Mouse (Mus musculus): ENCODE measurements at regions not wholly inside any gene's neighbourhood (a gene's known extent, or its start where the extent isn't known, plus 50 kb on each side); places are given as distances from the start of the nearest gene placed in this dataset.
"Not testable (repeated sequence)": the region's sequence is repeated elsewhere in the genome, so short reads cannot be mapped to it uniquely, and the experiment has no call there.

- DNase-seq, result not testable (repeated sequence)
Observed at GRCm38 (mm10) chr5:76081379-76081778, 58.7 kb upstream of the Srd5a3 start.

- no peak for DNase-seq
Observed at GRCm38 (mm10) chr5:76080429-76080828, 59.6 kb upstream of the Srd5a3 start.

- DNase-seq, result no peak
Observed at GRCm38 (mm10) chr5:76079204-76080025, 60.7 kb upstream of the Srd5a3 start.

- DNase-seq, result no peak
Observed at GRCm38 (mm10) chr5:76078485-76078884, 61.6 kb upstream of the Srd5a3 start.

GRCm38 (mm10) chr5:76076283-76076682 is 63.8 kb upstream of the Srd5a3 start:
- DNase-seq, result no peak

GRCm38 (mm10) chr5:76075401-76075800 is 64.7 kb upstream of the Srd5a3 start:
- DNase-seq, result no peak

GRCm38 (mm10) chr5:76067881-76068280 is 72.2 kb upstream of the Srd5a3 start:
- DNase-seq, result no peak

GRCm38 (mm10) chr5:76067231-76067630 is 72.8 kb upstream of the Srd5a3 start:
- no peak for DNase-seq

- DNase-seq, result no peak
Observed at GRCm38 (mm10) chr5:76065789-76066188, 74.3 kb upstream of the Srd5a3 start.

- DNase-seq, result no peak
Observed at GRCm38 (mm10) chr5:76065227-76065626, 74.8 kb upstream of the Srd5a3 start.

GRCm38 (mm10) chr5:76064686-76065085 is 75.4 kb upstream of the Srd5a3 start:
- no peak for DNase-seq

GRCm38 (mm10) chr5:76063473-76063872 is 76.6 kb upstream of the Srd5a3 start:
- no peak for DNase-seq

GRCm38 (mm10) chr5:76058011-76058410 is 79.8 kb upstream of the Kdr start:
- DNase-seq, result no peak

GRCm38 (mm10) chr5:76055849-76056248 is 77.6 kb upstream of the Kdr start:
- DNase-seq, result no peak

- no peak for DNase-seq
Observed at GRCm38 (mm10) chr5:76052782-76053181, 74.5 kb upstream of the Kdr start.

- no peak for DNase-seq
Observed at GRCm38 (mm10) chr5:76051658-76052057, 73.4 kb upstream of the Kdr start.

- no peak for DNase-seq
Observed at GRCm38 (mm10) chr5:76048103-76048874, 70.0 kb upstream of the Kdr start.

GRCm38 (mm10) chr5:76043521-76044510 is 65.6 kb upstream of the Kdr start:
- DNase-seq, result no peak

GRCm38 (mm10) chr5:76040454-76041203 is 62.4 kb upstream of the Kdr start:
- peak; percentile 36 for DNase-seq

GRCm38 (mm10) chr5:76028729-76029128 is 50.5 kb upstream of the Kdr start:
- DNase-seq, result no peak

Measured in thymus, postnatal 4 days (tissue).